Mouse (Mus musculus): Measurements from ENCODE around the gene Ccdc124. TPM values are rescaled to one million over a fixed set of nuclear protein-coding genes. Genes with fewer than 3 reads are reported as not detected.

The Ccdc124 gene
- total and polyA plus RNA-seq, 3 experiments: 36.2 to 82.0 (median 58.7) TPM

DNA sequence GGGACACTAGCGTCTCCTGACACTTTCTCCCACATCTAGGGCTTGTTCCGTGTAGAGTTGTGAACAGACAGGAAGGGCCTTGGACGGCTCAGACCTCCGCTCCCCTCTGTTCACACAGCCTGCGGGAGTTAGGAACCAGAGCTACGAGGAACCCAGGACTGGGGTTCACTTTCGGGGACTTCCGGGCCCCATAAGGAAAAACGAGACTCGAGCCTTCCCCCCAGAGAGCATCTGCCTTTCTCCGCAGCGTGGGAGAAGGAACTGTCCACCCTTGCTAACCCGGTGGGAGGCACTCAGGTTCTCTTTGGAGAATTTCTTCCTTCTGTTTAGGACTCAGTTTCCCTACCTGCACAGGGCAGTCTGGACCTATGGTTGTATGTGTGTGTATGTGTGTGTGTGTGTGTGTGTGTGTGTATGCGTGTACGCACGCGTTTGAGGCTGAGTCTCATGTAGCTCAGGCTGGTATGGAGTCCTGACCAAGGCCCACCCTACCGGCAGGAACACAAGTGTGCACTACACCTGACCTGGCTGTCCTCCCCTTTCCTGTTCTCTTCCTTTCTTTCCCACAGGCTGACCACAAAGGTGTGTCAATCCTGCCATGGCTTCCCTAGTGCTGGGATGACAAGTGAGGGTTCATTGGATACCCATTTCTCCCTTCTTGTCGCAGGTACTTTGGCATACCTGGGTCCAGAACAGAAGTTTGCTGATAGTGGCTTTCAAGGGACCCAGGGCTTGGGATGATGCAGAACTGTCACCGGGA, 19.3 kb upstream of the Ccdc124 start:
- no peak overlapping the region for H3K4me3 ChIP-seq (replicated peaks in 1 of 3; ENCODE audit: low read depth in 2 of 3, low read length in 2 of 3, poor library complexity in 1 of 3)
- DNase-seq (ENCODE audit: extremely low read depth): no peak
- no peak for TF ChIP-seq CHD1 (IDR thresholded peaks at IDR 0.05; ENCODE audit: low read depth, low read length)
- TF ChIP-seq ZMIZ1 (IDR thresholded peaks at IDR 0.05; ENCODE audit: low read depth, low read length): 0 out of 2 replicates have a peak, but pooled peaks have one; percentile 43
- TF ChIP-seq JUN (IDR thresholded peaks at IDR 0.05; ENCODE audit: insufficient read depth, low read depth, low read length): no peak
- TF ChIP-seq ELF1 (IDR thresholded peaks at IDR 0.05; ENCODE audit: low read depth, low read length): no peak
- TF ChIP-seq CTCF (conservative IDR thresholded peaks at IDR 0.05 in 1 of 2, IDR thresholded peaks at IDR 0.05 in 1 of 2; ENCODE audit: low read depth in 2 of 2, low read length in 2 of 2): no peak
- TF ChIP-seq NELFE (IDR thresholded peaks at IDR 0.05; ENCODE audit: low read depth, low read length): no peak
- TF ChIP-seq CHD2 (IDR thresholded peaks at IDR 0.05; ENCODE audit: low read length): peak; percentile 62
- TF ChIP-seq USF1 (IDR thresholded peaks at IDR 0.05; ENCODE audit: low read depth, low read length): no peak
- peaks cover 10 to 14% of the 10 kb centered on the region in 2 experiments; a peak in 3 of 4 replicates for H3K4me1 ChIP-seq (ENCODE audit: control insufficient read depth in 1 of 2, insufficient read depth in 2 of 2)
- in situ Hi-C loops (cut with MboI; ENCODE audit: low pct_ligation_motif_present, low pct_unique_long_range_greater_than_20kb, low sequenced_read_pairs): no loop called here
- H3K4me2 ChIP-seq (ENCODE audit: insufficient read depth, low read depth, poor library complexity, severe bottlenecking): no peak overlapping the region
- no peaks in the 10 kb centered on the region for H3K27me3 ChIP-seq (replicated peaks)
- dilution Hi-C loops (cut with MboI; ENCODE audit: extremely low pct_ligation_motif_present, extremely low pct_unique_long_range_greater_than_20kb, low sequenced_read_pairs): no loop called here
- H3K27ac ChIP-seq (ENCODE audit: insufficient read depth, low read depth): no peak overlapping the region
- H3K79me2 ChIP-seq (replicated peaks; ENCODE audit: control insufficient read depth, extremely low read depth, insufficient read depth, poor library complexity, severe bottlenecking): peaks cover 24% of the 10 kb centered on the region
- H3K9ac ChIP-seq (ENCODE audit: insufficient read depth, low read depth): no peak overlapping the region
- H3K9me3 ChIP-seq (replicated peaks; ENCODE audit: low read length): peaks cover 21% of the 10 kb centered on the region
- H3K36me3 ChIP-seq (replicated peaks in 1 of 2; ENCODE audit: control insufficient read depth in 1 of 2, insufficient read depth in 1 of 2, low read length in 1 of 2): peaks cover 39 to 77% of the 10 kb centered on the region in 2 experiments

DNA sequence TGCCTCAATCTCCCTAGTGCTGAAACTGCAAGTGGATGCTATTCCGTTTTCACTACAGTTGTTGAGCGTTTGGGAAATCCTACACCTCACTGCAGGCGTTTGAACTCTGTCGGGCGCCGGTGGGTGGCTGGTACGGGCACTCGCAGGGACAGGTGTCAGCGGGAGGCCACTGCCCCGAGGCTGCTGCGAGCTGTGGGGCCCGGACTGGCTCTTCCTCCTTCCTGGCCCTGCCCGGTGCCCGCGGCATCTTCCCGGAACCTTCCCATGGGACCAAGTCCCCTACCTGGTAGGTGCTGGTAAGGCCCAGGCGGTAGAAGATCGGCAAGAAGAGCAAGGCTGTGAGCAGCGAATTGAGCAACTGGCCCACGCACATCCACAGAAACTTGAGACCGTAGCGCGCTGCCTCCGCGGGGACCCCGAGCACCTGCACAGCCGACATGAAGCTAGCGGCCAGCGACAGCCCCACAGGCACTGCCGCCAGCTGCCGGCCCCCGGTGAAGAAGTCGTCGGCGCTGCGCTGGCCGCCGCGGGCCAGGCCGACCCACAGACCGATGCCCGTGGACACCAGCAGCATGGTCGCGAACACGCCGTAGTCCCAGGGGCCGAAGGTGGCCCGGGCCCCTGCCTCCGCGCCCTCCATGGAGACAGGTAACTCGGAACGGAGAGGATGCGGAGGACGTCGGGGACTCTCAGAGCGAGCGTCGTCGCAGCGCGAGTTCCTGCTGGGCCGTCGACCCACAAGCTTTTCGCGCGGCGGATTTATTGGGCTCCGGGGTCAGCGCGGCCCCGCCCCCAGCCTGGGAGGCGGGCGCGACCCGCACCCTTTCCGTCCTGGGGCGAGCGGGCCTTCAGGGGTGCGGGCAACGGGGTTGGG, 18.5 kb upstream of the Ccdc124 start, which contains the start of gene Slc5a5:
Gene Slc5a5 (minus strand): TSS at position 736 of the 874 bp plus-strand sequence.
- dilution Hi-C loops (cut with MboI; ENCODE audit: extremely low pct_ligation_motif_present, extremely low pct_unique_long_range_greater_than_20kb, low sequenced_read_pairs) (no loop called here), in situ Hi-C loops (cut with MboI; ENCODE audit: low pct_ligation_motif_present, low pct_unique_long_range_greater_than_20kb, low sequenced_read_pairs) (no loop called here)
- H3K79me2 ChIP-seq (replicated peaks; ENCODE audit: control insufficient read depth, extremely low read depth, insufficient read depth, poor library complexity, severe bottlenecking): peaks cover 24% of the 10 kb centered on the region
- no peak for TF ChIP-seq TBP (conservative IDR thresholded peaks at IDR 0.05; ENCODE audit: low read depth, low read length)
- TF ChIP-seq PAX5 (IDR thresholded peaks at IDR 0.05; ENCODE audit: low read length): no peak
- no peak for TF ChIP-seq MEF2A (IDR thresholded peaks at IDR 0.05; ENCODE audit: borderline replicate concordance, low read depth, low read length)
- no peak for TF ChIP-seq RCOR1 (conservative IDR thresholded peaks at IDR 0.05; ENCODE audit: low read depth, low read length)
- no peak for TF ChIP-seq NRF1 (IDR thresholded peaks at IDR 0.05; ENCODE audit: low read depth, low read length)
- no peak for TF ChIP-seq RAD21 (IDR thresholded peaks at IDR 0.05; ENCODE audit: low read depth, low read length)
- TF ChIP-seq ZKSCAN1 (IDR thresholded peaks at IDR 0.05; ENCODE audit: borderline replicate concordance, low read depth, low read length): no peak
- no peak for TF ChIP-seq ZMIZ1 (IDR thresholded peaks at IDR 0.05; ENCODE audit: low read depth, low read length)
- no peak for TF ChIP-seq CTCF (conservative IDR thresholded peaks at IDR 0.05 in 1 of 2, IDR thresholded peaks at IDR 0.05 in 1 of 2; ENCODE audit: low read depth in 2 of 2, low read length in 2 of 2)
- no peak for TF ChIP-seq SIN3A (IDR thresholded peaks at IDR 0.05; ENCODE audit: low read length)
- TF ChIP-seq EP300 (IDR thresholded peaks at IDR 0.05; ENCODE audit: low read length): no peak
- no peak for TF ChIP-seq JUND (conservative IDR thresholded peaks at IDR 0.05; ENCODE audit: low read depth, low read length)
- TF ChIP-seq TCF12 (IDR thresholded peaks at IDR 0.05; ENCODE audit: low read depth, low read length): no peak
- TF ChIP-seq MYC (IDR thresholded peaks at IDR 0.05; ENCODE audit: low read depth, low read length): no peak
- no peak for DNase-seq (ENCODE audit: extremely low read depth)
- no peaks in the 10 kb centered on the region for H3K27me3 ChIP-seq (replicated peaks)
- no peak within 1 kb of the TSS for H3K27ac ChIP-seq (ENCODE audit: insufficient read depth, low read depth)
- no peak within 1 kb of the TSS for H3K9ac ChIP-seq (ENCODE audit: insufficient read depth, low read depth)
- no peak within 1 kb of the TSS for H3K4me3 ChIP-seq (replicated peaks in 1 of 3; ENCODE audit: low read depth in 2 of 3, low read length in 2 of 3, poor library complexity in 1 of 3)
- H3K4me1 ChIP-seq (ENCODE audit: control insufficient read depth in 1 of 2, insufficient read depth in 2 of 2): peaks cover 10 to 14% of the 10 kb centered on the region in 2 experiments; a peak in 3 of 4 replicates
- peaks cover 21% of the 10 kb centered on the region for H3K9me3 ChIP-seq (replicated peaks; ENCODE audit: low read length)
- peaks cover 39 to 82% of the 10 kb centered on the region in 2 experiments for H3K36me3 ChIP-seq (replicated peaks in 1 of 2; ENCODE audit: control insufficient read depth in 1 of 2, insufficient read depth in 1 of 2, low read length in 1 of 2)
- no peak within 1 kb of the TSS for H3K4me2 ChIP-seq (ENCODE audit: insufficient read depth, low read depth, poor library complexity, severe bottlenecking)

Measured in CH12.LX (cell line).